Mouse (Mus musculus): ENCODE measurements around the gene Gm9747.
A peak's percentile ranks its signal among the peaks of the same experiment; 100 is the strongest.

Gene Gm9747

GRCm38 (mm10) chr1:82232812-82233211 lies at the start of gene Gm9747:
Gene Gm9747, plus strand, starts transcription at chr1:82233112.
- DNase-seq: no peak

- no peak for DNase-seq
These were observed 48.9 kb upstream of the Gm9747 start for GRCm38 (mm10) chr1:82183913-82184442.

GRCm38 (mm10) chr1:82188549-82189231 lies 44.2 kb upstream of the Gm9747 start:
- DNase-seq: no peak

GRCm38 (mm10) chr1:82189516-82189915 lies 43.4 kb upstream of the Gm9747 start:
- no peak for DNase-seq

GRCm38 (mm10) chr1:82191579-82191978 lies 41.3 kb upstream of the Gm9747 start:
- DNase-seq: no peak

GRCm38 (mm10) chr1:82199918-82200317 lies 33.0 kb upstream of the Gm9747 start:
- no peak for DNase-seq

- no peak for DNase-seq
These were observed 32.3 kb upstream of the Gm9747 start for GRCm38 (mm10) chr1:82200636-82201035.

- no peak for DNase-seq
These were observed 25.4 kb upstream of the Gm9747 start for GRCm38 (mm10) chr1:82207511-82207910.

- DNase-seq: no peak
These were observed 12.1 kb upstream of the Gm9747 start for GRCm38 (mm10) chr1:82220673-82221396.

GRCm38 (mm10) chr1:82221462-82221861 lies 11.4 kb upstream of the Gm9747 start:
- no peak for DNase-seq

- DNase-seq: no peak
These were observed 9.7 kb upstream of the Gm9747 start for GRCm38 (mm10) chr1:82223042-82223795.

- no peak for DNase-seq
These were observed 4.1 kb upstream of the Gm9747 start for GRCm38 (mm10) chr1:82228841-82229240.

- DNase-seq: no peak
These were observed 1.7 kb downstream of the Gm9747 start for GRCm38 (mm10) chr1:82234616-82235015.

- DNase-seq: no peak
These were observed 2.7 kb downstream of the Gm9747 start for GRCm38 (mm10) chr1:82235455-82236104.

- DNase-seq: no peak
These were observed 5.3 kb downstream of the Gm9747 start for GRCm38 (mm10) chr1:82238245-82238644.

- DNase-seq: no peak
These were observed 6.7 kb downstream of the Gm9747 start for GRCm38 (mm10) chr1:82239409-82240201.

- DNase-seq: peak; percentile 36
These were observed 10.4 kb downstream of the Gm9747 start for GRCm38 (mm10) chr1:82243260-82243825.

GRCm38 (mm10) chr1:82245002-82245401 lies 12.1 kb downstream of the Gm9747 start:
- DNase-seq: no peak

GRCm38 (mm10) chr1:82247221-82247951 lies 14.5 kb downstream of the Gm9747 start:
- DNase-seq: no peak

GRCm38 (mm10) chr1:82253789-82254445 lies 21.0 kb downstream of the Gm9747 start:
- no peak for DNase-seq
